Mouse (Mus musculus) heart, postnatal 25 days (tissue): ENCODE measurements around the gene Gfer. TPM values are rescaled to one million over a fixed set of nuclear protein-coding genes. Genes with fewer than 3 reads are reported as not detected.

Experiments
- DNase-seq: peaks from one replicate; pipeline ENCODE4 v3.0.0; 2022; ENCODE audit warnings: low spot score
- intact Hi-C: fragments of 180-260 bp; cut with DNase I; formaldehyde crosslinking; loops from one replicate; pipeline ENCODE4 v1.15.1; 2025
- total RNA-seq, 2 experiments: library from RNA; stranded (reverse); gene quantifications; 2 replicates each; pipeline ENCODE4 v1.2.3; 2021

Gfer gene
- total RNA-seq, 2 experiments from 2014 or later: 21.9 to 22.1 TPM

DNA sequence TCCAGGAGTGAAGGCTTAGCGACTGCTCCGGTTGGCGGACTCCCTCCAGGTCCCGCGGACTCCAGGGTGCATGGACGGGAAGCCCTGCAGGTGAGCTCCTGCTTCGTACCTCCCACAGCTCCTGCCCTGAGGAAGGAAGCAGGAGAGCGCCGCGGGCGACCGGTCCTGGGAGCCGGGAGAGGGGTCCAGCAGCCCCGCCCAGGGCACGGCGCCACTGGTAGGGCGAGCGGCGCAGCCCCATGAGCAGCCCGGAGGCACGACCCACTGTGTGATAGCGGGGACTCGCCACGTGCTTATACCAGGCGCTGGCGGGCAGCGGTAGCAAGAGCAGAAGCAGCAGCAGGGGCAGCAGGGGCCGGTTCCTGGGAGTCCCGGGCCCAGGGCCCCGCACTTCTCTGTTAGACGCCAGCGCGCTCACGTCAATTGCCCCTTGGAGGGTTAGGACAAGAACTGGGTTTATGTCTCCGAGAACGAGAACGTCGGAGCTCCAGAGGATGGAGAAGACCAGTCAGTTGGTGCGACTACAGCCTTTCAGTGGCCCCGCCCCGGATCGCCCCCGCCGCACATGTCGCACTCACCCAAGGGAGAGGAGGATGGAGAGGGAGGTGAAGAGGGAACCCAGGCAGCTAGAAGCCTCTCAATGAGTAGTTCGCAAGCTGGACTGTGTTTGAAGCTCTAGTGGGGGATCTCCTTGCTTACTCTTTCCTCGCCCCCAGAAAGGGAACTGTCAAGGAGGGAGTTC lies 37.8 kb downstream of the Gfer start, which contains the start of gene Npw:
TSS of gene Npw (minus strand) at position 441 of the 742 bp plus-strand sequence.
- intact Hi-C loops: no loop called here

DNA sequence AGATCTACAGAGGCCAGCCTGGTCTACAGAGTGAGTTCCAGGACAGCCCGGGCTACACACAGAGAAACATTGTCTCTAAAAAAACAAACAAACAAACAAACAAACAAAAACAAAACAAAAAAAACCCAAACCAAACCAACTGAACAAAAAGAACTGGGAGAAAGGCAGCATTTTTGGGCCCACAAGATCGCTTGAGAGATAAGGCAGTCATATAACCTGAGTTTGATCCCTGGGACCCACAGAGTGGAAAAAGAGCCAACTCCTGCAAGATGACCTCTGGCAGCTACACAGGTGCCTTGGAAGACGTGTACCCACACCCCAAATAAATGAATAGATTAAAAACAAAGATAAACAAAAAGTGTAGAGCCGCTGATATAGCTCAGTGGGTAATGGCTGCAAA lies 41.0 kb downstream of the Gfer start:
- intact Hi-C loops: loop anchor here (2.0 to 5.0 kb wide), 3 partner anchors 26 to 128 kb away; partner anchors contain the start of gene Traf7
- DNase-seq: no peak

More for the DNA sequence above, 37.8 kb downstream of the Gfer start, which contains the start of gene Npw:
- no peak for DNase-seq

DNA sequence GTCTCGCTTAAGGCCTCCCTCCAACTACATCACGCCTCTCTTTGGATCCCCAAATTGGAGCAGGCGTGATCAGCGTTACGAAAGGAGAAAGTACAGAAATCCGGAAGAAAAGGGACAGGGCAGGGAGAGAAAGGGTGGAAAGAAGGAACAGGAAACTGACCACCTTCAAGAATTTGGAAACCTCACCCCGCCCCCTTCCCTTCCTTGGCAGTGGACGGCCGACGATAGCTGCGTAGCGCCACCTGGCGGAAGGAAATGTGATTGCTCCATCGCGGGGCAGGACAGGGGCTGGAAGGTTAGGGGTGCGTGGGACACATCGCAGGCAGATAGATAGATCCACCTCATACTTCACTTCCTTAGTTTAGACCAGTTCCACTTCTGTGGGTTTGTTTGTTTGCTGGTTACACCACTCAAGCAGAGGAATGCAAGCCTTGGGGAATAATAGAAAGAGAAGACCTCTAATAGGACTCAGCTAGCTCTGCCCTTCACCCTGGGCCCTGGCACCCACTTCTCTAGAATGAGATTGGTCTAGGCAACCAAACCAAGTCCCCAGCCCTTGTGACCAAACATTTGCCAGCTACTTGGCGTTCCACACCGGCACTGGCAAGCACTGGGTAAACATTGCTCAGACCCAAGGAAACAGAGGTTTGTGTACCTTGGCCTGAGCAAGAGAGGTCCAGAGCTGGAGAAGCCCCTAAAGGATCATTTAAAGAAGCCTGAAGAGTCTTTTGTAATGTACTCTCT lies 41.8 kb downstream of the Gfer start:
- intact Hi-C loops: loop anchor here (2.0 to 5.0 kb wide), 3 partner anchors 25 to 127 kb away; partner anchors contain the start of gene Traf7
- no peak for DNase-seq

DNA sequence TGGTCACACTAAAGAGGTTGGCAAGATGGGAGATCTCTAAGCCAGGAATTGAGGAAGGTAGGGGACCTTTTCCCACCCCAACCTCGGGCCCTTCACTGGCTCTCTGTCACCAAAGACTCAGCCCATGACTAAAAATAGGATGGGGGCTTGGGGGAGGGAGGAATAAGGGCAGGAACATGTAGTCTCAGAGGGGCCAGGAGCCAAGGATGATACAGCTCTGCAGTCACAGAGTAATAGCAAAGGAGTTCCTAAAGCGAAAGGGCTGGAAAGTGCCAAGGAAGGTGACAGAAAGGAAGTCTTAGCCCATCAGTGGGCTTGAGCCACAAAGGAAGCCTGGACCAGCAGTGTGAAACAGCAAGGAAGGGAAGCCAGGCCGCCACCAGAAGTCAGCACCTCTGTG lies 44.1 kb downstream of the Gfer start:
- no peak for DNase-seq
- intact Hi-C loops: loop anchor here (5.0 kb wide), 1 partner anchor 125 kb away; the partner anchor contains the start of gene Traf7

DNA sequence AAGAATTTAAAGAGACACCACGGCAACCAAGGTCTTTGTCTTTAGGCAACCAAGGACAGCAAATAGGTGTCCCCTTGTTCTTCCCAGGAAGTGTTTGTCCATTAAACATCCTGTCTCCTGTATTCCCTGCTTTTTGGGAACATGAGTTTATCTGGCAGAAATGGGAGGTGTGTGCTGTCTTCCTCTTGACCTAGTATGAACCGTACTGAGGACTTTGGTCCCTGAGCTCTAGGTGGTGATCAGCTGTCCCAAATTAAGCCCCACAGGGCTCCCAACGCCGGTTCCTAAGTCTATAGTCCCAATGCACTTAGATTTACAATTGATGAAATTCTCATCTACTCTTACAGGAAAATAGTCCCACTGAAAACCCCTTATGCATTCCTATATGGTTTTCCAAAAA lies 45.2 kb downstream of the Gfer start:
- intact Hi-C loops: loop anchor here (5.0 kb wide), 1 partner anchor 123 kb away; the partner anchor contains the start of gene Traf7
- no peak for DNase-seq

DNA sequence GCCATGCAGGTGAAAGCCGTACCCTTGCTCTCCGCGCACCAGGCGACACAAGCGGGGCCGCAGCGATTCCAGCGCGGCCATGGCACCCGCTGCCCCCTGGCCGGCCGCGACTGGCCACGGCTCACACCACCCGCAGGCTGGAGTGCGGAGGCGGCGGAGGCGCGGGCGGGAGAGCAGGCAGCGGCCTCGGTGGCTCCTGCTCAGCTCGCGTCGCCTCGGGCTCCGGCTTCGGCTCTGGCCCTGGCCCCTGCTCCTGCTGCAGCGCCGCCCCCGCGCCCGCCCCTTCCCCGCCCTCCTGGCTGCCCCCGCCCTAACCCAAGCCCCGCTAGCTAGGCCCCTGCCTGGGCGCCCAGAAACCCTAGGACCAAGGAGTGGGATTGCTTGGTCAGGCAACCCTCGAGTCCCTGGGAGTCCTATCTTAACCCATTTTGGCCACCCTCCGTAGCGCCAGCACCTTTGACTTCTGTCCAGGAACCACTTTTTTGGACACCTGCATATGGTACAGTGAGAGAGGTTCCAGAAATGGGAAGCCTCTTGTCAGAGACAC lies 45.8 kb downstream of the Gfer start, which contains the start of gene Slc9a3r2:
TSS of gene Slc9a3r2 (minus strand) at position 258 of the 547 bp plus-strand sequence.
- DNase-seq: no peak
- intact Hi-C loops: loop anchor here (5.0 kb wide), 1 partner anchor 123 kb away; the partner anchor contains the start of gene Traf7

DNA sequence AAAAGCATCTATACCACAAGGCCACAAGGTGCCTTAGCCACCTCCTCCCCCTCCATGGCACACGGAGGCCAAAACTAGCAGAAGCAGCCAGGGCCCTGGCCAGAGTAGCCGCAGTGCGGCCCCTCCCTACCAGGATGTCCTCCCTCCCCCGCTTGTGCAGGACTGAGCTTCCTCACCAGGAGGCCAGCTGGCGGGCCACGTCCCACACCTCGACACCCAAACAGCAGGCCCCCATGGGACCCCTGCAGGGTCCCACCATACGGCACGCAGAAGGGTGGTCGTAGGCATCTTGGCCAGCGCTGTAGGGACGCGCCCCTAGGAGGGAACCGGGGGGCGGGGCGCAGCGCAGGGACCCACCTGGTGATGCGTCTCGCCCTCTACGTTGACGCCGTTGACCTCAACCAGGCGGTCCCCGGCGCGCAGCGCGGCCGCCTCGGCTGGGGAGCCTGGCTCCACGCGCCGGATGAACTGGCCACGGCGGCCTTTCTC lies 46.3 kb downstream of the Gfer start:
- DNase-seq: peak; percentile 63
- intact Hi-C loops: loop anchor here (2.0 to 5.0 kb wide), 2 partner anchors 15 to 122 kb away; partner anchors contain the start of gene Traf7

DNA sequence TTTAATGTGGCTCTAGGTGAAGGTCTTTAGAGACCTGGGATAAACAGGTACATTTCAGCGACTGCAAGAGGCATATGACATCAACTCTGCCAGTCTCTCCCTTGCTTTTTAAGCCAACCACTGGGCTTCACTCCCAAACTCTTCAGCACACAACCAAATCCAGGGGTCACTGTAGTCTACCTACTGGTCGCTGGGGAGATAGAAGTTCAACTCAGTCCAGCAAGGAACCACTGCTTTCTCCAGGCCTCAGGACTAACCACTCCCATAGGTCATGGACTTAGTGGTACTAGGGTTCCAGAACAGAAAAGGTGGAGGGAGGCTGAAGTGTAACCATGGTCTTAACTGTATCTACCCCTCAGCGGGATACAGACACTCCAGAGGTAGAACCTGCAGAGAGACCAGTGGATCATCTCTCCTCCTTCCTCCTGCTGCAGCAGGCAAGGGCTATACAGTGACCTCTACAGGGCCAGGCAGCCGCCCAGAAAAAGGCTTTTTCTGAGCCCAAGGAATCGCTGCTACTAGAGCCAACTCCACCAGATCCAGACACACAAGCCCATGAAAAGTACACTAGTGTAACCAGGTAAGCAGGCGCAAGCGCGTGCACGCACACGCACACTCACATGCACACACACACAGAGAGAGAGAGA lies 47.1 kb downstream of the Gfer start:
- intact Hi-C loops: loop anchor here (2.0 kb wide), 1 partner anchor 14 kb away; no protein-coding TSS in a partner anchor

DNA sequence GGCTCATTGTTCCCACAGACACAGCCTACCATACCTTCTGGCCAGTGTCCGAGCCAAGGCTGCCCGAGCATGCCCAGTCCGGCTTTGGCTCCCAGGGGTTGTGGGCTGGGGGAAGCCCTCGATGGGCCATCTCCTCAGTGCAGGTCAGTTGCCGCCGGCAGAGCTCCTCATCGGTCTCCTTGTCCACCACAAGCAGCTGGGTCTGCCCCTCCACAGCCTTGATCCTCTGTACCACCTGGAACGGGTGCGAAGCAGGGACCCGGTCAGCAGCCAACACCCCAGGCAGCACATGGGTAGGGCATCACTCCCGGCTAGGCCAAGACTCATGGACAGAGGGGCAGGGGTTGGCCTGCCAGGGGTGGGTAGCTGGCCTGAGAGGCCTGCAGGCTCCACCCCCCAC lies 48.5 kb downstream of the Gfer start:
- DNase-seq: no peak
- intact Hi-C loops: no loop called here

More for the DNA sequence above, 47.1 kb downstream of the Gfer start:
- no peak for DNase-seq

DNA sequence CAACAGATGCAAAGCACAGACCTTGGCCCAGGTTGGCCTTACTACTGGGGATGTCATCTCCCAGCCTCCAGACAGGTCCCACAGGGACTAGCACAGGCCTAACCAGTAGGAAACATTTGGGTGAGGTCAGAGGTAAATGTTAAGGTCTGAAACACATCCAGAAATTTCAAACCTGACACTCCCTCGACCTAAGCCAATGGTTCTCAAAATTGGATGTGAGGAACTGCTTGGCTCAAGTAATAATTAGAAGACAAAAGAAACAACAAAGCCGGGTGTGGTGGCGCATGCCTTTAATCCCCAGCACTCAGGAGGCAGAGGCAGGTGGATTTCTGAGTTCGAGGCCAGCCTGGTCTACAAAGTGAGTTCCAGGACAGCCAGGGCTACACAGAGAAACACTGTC lies 49.6 kb downstream of the Gfer start:
- intact Hi-C loops: no loop called here
- DNase-seq: no peak

DNA sequence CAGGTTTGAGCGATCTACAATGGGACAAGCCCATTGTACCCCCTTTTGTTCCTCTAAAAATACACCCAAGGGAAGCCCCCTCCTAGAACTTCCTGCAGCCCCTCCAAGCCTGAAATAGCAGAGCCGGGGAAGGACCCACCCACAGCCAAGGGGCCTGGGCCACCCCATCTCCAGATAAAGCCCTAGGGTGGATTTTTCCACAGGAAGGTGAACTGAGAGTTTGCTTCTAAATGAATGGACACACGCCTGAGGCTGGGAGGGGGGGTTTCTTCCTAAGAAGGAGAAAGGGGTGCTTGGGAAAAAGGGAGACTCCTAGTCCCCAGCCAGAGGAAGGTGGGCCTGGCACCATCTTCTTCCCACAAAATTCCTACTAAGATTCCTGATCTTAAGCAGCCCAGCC lies 50.0 kb downstream of the Gfer start:
- intact Hi-C loops: no loop called here
- peak; percentile 67 for DNase-seq

DNA sequence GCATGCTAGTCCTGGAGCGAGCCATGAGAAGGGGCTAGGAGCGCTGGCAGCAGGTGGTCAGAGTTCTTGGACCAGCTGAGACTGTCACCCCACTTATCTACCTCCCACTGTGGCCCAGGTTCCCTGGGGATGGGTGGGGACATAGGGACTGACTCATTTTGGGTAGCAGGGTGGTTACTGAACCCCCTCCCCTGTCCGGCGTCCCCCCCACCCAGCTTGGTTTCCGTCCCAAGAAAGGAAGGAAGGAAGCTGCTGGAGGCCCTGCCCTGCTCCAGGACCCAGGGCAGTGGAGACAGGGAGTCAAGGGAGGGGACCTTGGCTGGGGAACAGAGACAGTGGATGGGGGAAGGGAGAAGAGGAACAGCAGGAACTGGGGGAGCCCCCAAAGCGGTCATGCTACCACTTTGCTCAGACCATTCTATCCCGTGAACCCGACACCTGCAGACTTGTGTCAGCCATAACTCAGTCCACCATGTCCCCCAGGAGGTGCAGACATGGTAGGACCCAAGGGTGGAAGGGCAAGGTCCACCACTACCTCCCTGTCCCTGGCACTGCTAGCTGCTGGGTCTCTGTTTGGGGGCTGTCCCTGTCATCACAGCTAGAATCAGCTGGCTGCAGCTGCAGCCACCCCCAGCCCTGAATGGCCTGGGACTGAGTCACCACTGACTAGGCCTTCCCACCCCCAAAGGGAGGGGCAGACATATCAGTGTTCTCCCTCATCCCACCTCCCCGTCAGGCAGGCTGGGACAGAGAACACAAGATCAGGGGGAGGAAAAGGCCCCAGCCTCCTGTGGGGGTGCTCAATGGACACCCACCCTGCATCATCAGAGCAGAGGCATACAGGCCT lies 50.9 kb downstream of the Gfer start:
- intact Hi-C loops: no loop called here
- DNase-seq: peak; percentile 78

DNA sequence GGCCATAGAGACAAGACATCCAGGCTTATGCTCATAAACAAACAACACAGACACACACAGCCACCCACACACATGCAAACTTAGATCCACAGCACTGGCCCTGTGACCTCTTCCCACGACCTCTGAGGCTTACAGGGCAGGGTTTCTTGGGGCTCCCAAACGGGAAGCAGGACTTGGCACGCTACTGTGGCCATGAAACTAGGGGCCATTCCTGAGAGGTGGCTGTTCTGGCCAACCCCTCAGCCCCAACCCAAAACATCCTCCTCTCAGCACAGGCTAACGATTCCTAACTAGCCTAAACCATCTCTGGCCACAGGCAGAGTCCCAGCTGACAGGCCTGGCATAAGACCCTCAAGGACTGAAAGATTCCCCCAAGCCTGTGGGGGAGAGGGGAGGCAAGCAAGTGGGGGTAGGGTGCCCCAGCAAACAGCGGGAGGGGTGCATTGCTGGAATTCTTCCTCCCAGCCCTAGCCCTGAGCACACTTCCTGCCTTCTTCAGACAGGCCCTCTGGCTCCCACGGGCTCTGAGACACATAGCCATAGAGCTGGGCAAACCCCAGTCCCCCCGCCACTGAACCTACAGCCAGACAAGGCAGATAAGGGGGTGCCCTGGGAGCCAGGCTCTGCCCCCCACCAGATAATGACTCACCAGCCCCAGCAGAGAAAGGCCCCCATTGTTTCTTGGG lies 51.8 kb downstream of the Gfer start:
- DNase-seq: no peak
- intact Hi-C loops: no loop called here

Other genes with a start within 250 kb of the Gfer start
- gene E4f1, start 225.8 kb downstream of the Gfer start, total RNA-seq: 10 to 100 TPM; 11.1 to 11.4 TPM
- gene Pgp, start 225.8 kb downstream of the Gfer start, total RNA-seq: 10 to 100 TPM; 42.3 to 43.3 TPM
- not detected for gene Bricd5, start 222.3 kb downstream of the Gfer start, total RNA-seq
- 10 to 100 TPM in 1 of 2 experiments, 1 to 10 TPM in 1; 9.4 to 11.3 TPM for gene Mlst8, start 217.1 kb downstream of the Gfer start, total RNA-seq
- gene Caskin1, start 207.6 kb downstream of the Gfer start, total RNA-seq: under 1 TPM; 0.14 to 0.39 TPM
- 10 to 100 TPM; 43.6 to 54.1 TPM for gene Traf7, start 168.2 kb downstream of the Gfer start, total RNA-seq
- not detected for gene Rab26, start 161.9 kb downstream of the Gfer start, total RNA-seq
- gene Pkd1, start 146.3 kb downstream of the Gfer start, total RNA-seq: 10 to 100 TPM; 41.2 to 50.6 TPM
- 100 to 1,000 TPM in 1 of 2 experiments, 10 to 100 TPM in 1; 93.9 to 101 TPM for gene Tsc2, start 63.5 kb downstream of the Gfer start, total RNA-seq
- gene Nthl1, start 63.5 kb downstream of the Gfer start, total RNA-seq: 1 to 10 TPM; 2.8 to 3.4 TPM
- 100 to 1,000 TPM in 1 of 2 experiments, 10 to 100 TPM in 1; 96.0 to 135 TPM for gene Slc9a3r2, start 45.8 kb downstream of the Gfer start, total RNA-seq
- gene Npw, start 37.7 kb downstream of the Gfer start, total RNA-seq: not detected
- gene Zfp598, start 26.5 kb downstream of the Gfer start, total RNA-seq: 10 to 100 TPM; 17.5 to 17.9 TPM
- not detected for gene Syngr3, start 6.2 kb downstream of the Gfer start, total RNA-seq
- under 1 TPM; 0.50 to 0.55 TPM for gene Noxo1, start 78 bp upstream of the Gfer start, total RNA-seq
- gene Tbl3, start 11.5 kb upstream of the Gfer start, total RNA-seq: 10 to 100 TPM; 16.0 to 16.9 TPM
- not detected for gene Rnf151, start 21.9 kb upstream of the Gfer start, total RNA-seq
- 100 to 1,000 TPM; 745 to 758 TPM for gene Rps2, start 22.0 kb upstream of the Gfer start, total RNA-seq
- 1,000 to 10,000 TPM; 1,080 to 1,118 TPM for gene Ndufb10, start 28.3 kb upstream of the Gfer start, total RNA-seq
- gene Rpl3l, start 31.7 kb upstream of the Gfer start, total RNA-seq: 100 to 1,000 TPM; 375 to 390 TPM
- gene Msrb1, start 40.5 kb upstream of the Gfer start, total RNA-seq: 100 to 1,000 TPM; 191 to 194 TPM
- not detected for gene Hs3st6, start 56.8 kb upstream of the Gfer start, total RNA-seq
- gene Meiob, start 108.1 kb upstream of the Gfer start, total RNA-seq: not detected
- 100 to 1,000 TPM in 1 of 2 experiments, 10 to 100 TPM in 1; 97.1 to 108 TPM for gene Hagh, start 144.0 kb upstream of the Gfer start, total RNA-seq
- 10 to 100 TPM; 88.1 to 88.6 TPM for gene Fahd1, start 154.2 kb upstream of the Gfer start, total RNA-seq
- 1 to 10 TPM; 6.9 TPM for gene Igfals, start 169.8 kb upstream of the Gfer start, total RNA-seq
- 10 to 100 TPM; 18.2 to 19.4 TPM for gene Nubp2, start 190.2 kb upstream of the Gfer start, total RNA-seq
- 10 to 100 TPM; 33.4 to 36.3 TPM for gene Spsb3, start 190.5 kb upstream of the Gfer start, total RNA-seq
- gene Eme2, start 198.9 kb upstream of the Gfer start, total RNA-seq: 10 to 100 TPM; 17.8 to 19.9 TPM
- gene Mrps34, start 199.0 kb upstream of the Gfer start, total RNA-seq: 100 to 1,000 TPM; 110 to 111 TPM
- 10 to 100 TPM; 33.9 to 35.6 TPM for gene Nme3, start 200.3 kb upstream of the Gfer start, total RNA-seq
- gene Mapk8ip3, start 240.8 kb upstream of the Gfer start, total RNA-seq: 10 to 100 TPM; 65.1 to 70.2 TPM